Mouse (Mus musculus) layer of hippocampus, adult 11-12 months (tissue): ENCODE results near the gene Olfr247.
"Not testable (repeated sequence)": the region's sequence is repeated elsewhere in the genome, so short reads cannot be mapped to it uniquely, and the experiment has no call there.

Experiments used
- DNase-seq: peaks from one replicate; pipeline ENCODE4 v3.0.0; 2022; ENCODE audit warnings: low spot score

Olfr247 gene

DNA sequence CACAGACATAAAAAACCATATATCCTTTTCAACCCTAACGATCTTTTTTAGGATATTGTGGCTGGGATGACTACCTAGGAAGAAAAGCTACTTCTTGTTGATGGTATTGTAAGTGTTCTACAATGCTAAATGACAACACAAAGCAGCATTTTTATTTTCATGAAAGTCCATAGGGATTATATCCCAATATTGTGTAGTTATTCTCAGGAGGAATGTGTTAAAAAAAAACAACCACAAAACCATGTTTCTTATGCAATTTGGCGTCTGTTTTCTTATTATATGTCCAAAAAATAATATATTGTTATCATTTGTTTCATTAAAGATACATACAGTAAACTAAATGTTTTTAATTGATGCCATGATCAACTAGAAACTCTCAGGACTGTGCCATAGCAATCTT lies at the start of gene Olfr247:
Gene Olfr247 (minus strand): TSS at position 101 of the 400 bp plus-strand sequence.
- DNase-seq: not testable (repeated sequence)

DNA sequence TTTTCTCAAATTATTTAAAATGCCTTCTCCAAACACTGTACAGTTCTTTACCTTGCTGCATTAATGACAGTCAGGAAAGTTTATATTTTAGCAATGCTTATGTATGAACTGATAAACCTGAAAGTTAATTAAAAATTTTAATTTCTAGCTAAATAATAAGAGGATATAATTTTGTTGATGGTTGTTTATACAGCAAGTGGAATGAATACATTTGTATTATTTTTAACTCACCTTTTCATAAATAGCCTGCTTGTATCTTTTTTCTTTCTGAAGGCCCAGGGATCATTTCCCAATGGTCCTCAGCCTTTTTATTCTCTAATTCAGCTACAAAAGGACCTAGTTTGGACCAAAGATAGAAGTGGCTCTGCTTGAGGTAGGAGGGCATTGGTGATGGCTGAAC lies 36.4 kb upstream of the Olfr247 start, which contains the start of gene Olfr820:
Gene Olfr820 (plus strand): TSS at position 301 of the 400 bp plus-strand sequence.
- no peak for DNase-seq

DNA sequence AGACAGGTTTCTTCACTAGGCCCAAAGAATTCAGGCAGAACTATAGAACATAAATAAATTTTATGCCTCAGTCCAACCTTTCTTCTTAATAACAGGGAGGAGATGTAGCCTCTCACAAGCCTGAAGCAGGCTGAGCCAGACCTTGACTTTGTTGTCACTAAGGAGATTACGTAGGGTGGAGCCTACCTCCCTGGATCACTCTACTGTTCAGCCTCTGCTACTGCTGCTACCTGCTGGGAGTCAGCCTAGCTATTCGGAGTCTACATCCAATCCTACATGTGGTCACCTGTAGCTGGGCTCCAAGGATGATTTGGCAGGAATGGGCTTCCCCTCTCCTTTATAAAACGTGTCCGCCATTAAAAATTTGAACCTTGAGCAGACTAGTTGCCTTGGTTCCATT lies 29.4 kb upstream of the Olfr247 start:
- not testable (repeated sequence) for DNase-seq

DNA sequence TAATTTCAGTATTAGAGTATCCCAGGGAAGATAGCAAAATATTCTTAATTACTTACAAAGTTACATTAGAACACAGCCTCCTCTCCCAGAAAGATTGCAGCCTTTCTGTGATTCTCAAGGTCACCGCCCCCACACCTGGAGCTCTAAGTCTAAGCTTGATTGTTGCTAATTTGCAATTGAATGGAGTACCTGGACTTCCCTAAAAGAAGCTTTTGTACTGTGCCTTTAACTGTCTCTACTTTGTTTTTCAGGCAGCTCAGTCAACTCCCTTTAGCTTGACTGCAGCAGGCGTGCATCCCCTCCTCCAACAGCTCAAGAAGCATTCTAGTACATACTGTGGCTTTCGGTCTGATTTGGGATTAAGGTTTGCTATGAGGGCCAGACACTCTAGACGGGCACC lies 28.2 kb upstream of the Olfr247 start:
- DNase-seq: not testable (repeated sequence)

DNA sequence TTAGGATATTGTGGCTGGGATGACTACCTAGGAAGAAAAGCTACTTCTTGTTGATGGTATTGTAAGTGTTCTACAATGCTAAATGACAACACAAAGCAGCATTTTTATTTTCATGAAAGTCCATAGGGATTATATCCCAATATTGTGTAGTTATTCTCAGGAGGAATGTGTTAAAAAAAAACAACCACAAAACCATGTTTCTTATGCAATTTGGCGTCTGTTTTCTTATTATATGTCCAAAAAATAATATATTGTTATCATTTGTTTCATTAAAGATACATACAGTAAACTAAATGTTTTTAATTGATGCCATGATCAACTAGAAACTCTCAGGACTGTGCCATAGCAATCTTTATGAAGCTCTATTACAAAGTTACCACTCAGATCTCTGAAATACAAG lies 9.0 kb upstream of the Olfr247 start, which contains the start of gene Gm10310:
Gene Gm10310 (minus strand): TSS at position 101 of the 400 bp plus-strand sequence.
- DNase-seq: not testable (repeated sequence)

DNA sequence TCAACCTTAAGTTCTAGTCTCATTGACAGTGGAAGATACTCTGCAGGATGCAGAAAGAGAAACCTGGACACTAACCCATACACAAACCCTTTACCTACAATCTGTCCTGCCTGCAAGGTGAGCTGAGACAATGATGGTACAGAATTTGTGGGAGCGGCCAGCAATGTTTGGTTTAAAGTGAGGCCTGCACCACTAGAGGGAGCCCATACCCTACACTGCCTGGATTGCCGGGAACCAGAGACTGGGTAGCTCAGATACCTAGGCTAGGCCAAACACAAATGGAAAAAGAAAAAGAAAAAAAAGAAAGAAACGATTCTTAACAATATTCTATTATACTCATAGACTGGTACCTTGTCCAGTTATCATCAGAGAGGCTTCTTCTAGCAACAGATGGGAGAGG lies 5.9 kb upstream of the Olfr247 start:
- not testable (repeated sequence) for DNase-seq

DNA sequence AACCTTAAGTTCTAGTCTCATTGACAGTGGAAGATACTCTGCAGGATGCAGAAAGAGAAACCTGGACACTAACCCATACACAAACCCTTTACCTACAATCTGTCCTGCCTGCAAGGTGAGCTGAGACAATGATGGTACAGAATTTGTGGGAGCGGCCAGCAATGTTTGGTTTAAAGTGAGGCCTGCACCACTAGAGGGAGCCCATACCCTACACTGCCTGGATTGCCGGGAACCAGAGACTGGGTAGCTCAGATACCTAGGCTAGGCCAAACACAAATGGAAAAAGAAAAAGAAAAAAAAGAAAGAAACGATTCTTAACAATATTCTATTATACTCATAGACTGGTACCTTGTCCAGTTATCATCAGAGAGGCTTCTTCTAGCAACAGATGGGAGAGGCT lies 2.9 kb downstream of the Olfr247 start:
- DNase-seq: not testable (repeated sequence)

DNA sequence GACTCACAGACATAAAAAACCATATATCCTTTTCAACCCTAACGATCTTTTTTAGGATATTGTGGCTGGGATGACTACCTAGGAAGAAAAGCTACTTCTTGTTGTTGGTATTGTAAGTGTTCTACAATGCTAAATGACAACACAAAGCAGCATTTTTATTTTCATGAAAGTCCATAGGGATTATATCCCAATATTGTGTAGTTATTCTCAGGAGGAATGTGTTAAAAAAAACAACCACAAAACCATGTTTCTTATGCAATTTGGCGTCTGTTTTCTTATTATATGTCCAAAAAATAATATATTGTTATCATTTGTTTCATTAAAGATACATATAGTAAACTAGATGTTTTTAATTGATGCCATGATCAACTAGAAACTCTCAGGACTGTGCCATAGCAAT lies 8.8 kb downstream of the Olfr247 start, which contains the start of gene Olfr819:
Gene Olfr819 (minus strand): TSS at position 101 of the 400 bp plus-strand sequence.
- DNase-seq: not testable (repeated sequence)

DNA sequence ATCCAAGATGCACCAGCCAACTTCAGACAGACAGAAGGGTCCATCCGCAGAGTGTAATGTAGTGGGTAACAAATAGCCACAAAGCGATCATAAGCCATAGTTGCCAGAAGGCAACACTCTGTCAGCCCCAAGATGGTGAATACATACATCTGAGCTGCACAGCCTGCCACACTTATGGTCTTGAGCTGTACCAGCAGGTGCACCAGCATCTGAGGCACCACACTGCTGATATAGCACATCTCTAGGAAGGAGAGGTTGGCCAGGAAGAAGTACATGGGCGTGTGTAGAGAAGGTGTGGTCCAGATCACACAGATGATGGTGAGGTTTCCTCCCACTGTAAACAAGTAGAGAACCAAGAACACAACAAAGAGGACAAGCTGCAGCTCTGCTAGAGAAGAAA lies 9.7 kb downstream of the Olfr247 start:
- not testable (repeated sequence) for DNase-seq

DNA sequence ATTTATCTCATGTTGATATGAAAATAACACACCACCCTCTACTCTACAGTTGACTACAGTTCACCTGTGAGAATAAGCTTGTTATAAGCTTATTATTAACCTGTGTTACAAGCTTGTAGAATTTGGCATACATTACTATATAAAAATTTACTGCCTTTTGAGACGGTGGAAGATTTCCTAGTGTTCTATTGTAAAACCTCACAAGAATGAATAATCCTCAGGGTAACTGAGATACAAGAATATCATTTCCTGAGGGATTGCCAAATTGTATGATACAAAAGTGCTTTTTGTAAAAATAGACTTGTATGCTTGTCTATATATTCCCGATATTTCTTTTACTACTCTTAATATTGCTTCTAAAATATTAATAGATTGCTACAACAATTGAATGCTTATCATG lies 26.9 kb downstream of the Olfr247 start, which contains the start of gene Olfr818:
Gene Olfr818 (minus strand): TSS at position 101 of the 400 bp plus-strand sequence.
- no peak for DNase-seq
